Mouse (Mus musculus): ENCODE data around the gene Cetn2. TPM values are rescaled to one million over a fixed set of nuclear protein-coding genes. Genes with fewer than 3 reads are reported as not detected.

Cetn2 gene
- 102 and 105 TPM in 2 replicates for polyA plus RNA-seq (2015; fragmentation: Nextera tagmentation; extraction: Ambion mirVana)

- peak; percentile 89 for DNase-seq (ENCODE audit: low spot score)
These were observed at the start of gene Cetn2, which contains the start of gene Nsdhl for GRCm38 (mm10) chrX:72917884-72918681. Gene Cetn2 (minus strand): TSS chrX:72918411. Gene Nsdhl (plus strand): TSS chrX:72918557.

GRCm38 (mm10) chrX:72962743-72963142, 44.5 kb upstream of the Cetn2 start:
- DNase-seq (ENCODE audit: low spot score) = no peak

- no peak for DNase-seq (ENCODE audit: low spot score)
These were observed 43.3 kb upstream of the Cetn2 start for GRCm38 (mm10) chrX:72961511-72961910.

GRCm38 (mm10) chrX:72960431-72960830, 42.2 kb upstream of the Cetn2 start:
- DNase-seq (ENCODE audit: low spot score) = peak; percentile 2

GRCm38 (mm10) chrX:72956486-72956885, 38.3 kb upstream of the Cetn2 start:
- no peak for DNase-seq (ENCODE audit: low spot score)

GRCm38 (mm10) chrX:72953464-72953863, 35.3 kb upstream of the Cetn2 start:
- no peak for DNase-seq (ENCODE audit: low spot score)

GRCm38 (mm10) chrX:72921391-72921790, 3.2 kb upstream of the Cetn2 start:
- no peak for DNase-seq (ENCODE audit: low spot score)

- no peak for DNase-seq (ENCODE audit: low spot score)
These were observed 460 bp upstream of the Cetn2 start for GRCm38 (mm10) chrX:72918682-72919059.

GRCm38 (mm10) chrX:72911611-72912010, 6.6 kb downstream of the Cetn2 start:
- no peak for DNase-seq (ENCODE audit: low spot score)

GRCm38 (mm10) chrX:72908404-72908741, 9.8 kb downstream of the Cetn2 start:
- DNase-seq (ENCODE audit: low spot score) = no peak

GRCm38 (mm10) chrX:72907619-72908403, 10.4 kb downstream of the Cetn2 start:
- DNase-seq (ENCODE audit: low spot score) = no peak

- no peak for DNase-seq (ENCODE audit: low spot score)
These were observed 15.7 kb downstream of the Cetn2 start for GRCm38 (mm10) chrX:72902530-72902929.

- DNase-seq (ENCODE audit: low spot score) = no peak
These were observed 22.2 kb downstream of the Cetn2 start for GRCm38 (mm10) chrX:72896055-72896437.

GRCm38 (mm10) chrX:72895388-72896054, 22.7 kb downstream of the Cetn2 start:
- DNase-seq (ENCODE audit: low spot score) = no peak

Other genes starting within 250 kb of the Cetn2 start
- gene Gabrq, start 93.2 kb downstream of the Cetn2 start, polyA plus RNA-seq (2015; fragmentation: Nextera tagmentation; extraction: Ambion mirVana) = not detected in 2 replicates
- gene Nsdhl, start 146 bp upstream of the Cetn2 start, polyA plus RNA-seq (2015; fragmentation: Nextera tagmentation; extraction: Ambion mirVana) = 14.1 and 14.8 TPM in 2 replicates
- 0.78 and 0.96 TPM in 2 replicates for gene Zfp185, start 68.9 kb upstream of the Cetn2 start, polyA plus RNA-seq (2015; fragmentation: Nextera tagmentation; extraction: Ambion mirVana)
- 0.09 TPM in 1 of 2 replicates, not detected in the other for gene Pnma5, start 118.7 kb upstream of the Cetn2 start, polyA plus RNA-seq (2015; fragmentation: Nextera tagmentation; extraction: Ambion mirVana)
- gene Pnma3, start 146.4 kb upstream of the Cetn2 start, polyA plus RNA-seq (2015; fragmentation: Nextera tagmentation; extraction: Ambion mirVana) = not detected in 2 replicates
- gene Xlr4a, start 164.1 kb upstream of the Cetn2 start, polyA plus RNA-seq (2015; fragmentation: Nextera tagmentation; extraction: Ambion mirVana) = 76.9 and 77.7 TPM in 2 replicates
- 1.2 and 2.2 TPM in 2 replicates for gene Xlr3a, start 178.7 kb upstream of the Cetn2 start, polyA plus RNA-seq (2015; fragmentation: Nextera tagmentation; extraction: Ambion mirVana)
- 0.18 TPM in 1 of 2 replicates, not detected in the other for gene Gm14685, start 198.6 kb upstream of the Cetn2 start, polyA plus RNA-seq (2015; fragmentation: Nextera tagmentation; extraction: Ambion mirVana)
- gene Xlr5b, start 230.4 kb upstream of the Cetn2 start, polyA plus RNA-seq (2015; fragmentation: Nextera tagmentation; extraction: Ambion mirVana) = 0.10 and 0.23 TPM in 2 replicates
- 0.23 and 0.29 TPM in 2 replicates for gene DXBay18, start 231.0 kb upstream of the Cetn2 start, polyA plus RNA-seq (2015; fragmentation: Nextera tagmentation; extraction: Ambion mirVana)